Mouse (Mus musculus) skeletal muscle tissue, adult 2 months (tissue): Measurements from ENCODE around the gene Rab31.

ENCODE experiments used
- DNase-seq: peaks from one replicate; pipeline ENCODE4 v3.0.0-alpha.2; 2012; ENCODE audit warnings: low read depth, low spot score

Rab31 gene

DNA sequence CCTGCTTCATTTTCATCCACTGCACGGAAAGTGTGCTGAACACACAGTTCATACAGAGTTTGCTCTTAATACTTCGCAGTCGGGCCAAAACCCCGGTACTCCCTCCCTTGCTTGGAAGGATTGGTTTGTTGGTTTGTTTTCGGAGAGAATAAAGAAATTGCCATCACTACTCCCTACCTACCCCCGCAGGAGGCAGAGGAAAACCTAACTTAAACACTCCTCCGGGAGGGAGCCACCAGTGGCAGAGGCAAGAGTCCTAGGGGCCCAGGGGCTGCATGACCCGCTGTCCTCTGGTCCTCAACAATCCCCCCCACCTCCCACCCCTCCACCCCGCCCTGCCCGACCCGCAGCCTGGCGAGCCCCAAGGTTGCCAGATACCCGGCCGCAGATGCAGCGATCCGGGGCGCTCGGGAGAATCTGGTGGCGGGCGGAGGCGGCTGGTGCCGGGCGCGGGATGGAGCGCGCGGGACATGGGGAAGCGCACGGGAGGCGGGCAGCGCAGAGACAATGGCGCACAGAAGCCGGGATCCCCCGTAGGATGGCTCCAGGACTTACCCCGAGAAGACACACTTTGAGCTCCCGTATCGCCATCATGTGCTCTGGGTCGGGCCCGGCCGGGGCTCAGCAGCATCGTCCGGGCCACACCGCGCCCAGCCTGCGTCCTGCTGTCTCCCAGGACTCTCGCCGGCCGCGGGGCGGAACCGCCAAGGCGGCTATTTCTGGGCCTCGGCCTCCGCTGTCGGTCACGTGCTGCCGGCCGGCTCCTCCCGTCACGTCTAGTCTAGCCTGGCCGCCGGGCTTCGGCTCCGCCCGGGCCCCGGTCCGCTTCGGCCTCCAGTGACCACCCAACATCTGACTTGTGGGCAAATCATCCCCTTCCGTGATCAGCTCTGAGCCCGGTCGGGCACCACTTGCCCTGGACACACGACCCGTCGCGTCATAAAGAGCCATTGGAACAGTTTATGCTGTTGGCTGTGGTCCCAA, at the start of gene Rab31:
Gene Rab31 (minus strand): TSS at position 802 of the 984 bp plus-strand sequence.
- DNase-seq: peak; percentile 69

DNA sequence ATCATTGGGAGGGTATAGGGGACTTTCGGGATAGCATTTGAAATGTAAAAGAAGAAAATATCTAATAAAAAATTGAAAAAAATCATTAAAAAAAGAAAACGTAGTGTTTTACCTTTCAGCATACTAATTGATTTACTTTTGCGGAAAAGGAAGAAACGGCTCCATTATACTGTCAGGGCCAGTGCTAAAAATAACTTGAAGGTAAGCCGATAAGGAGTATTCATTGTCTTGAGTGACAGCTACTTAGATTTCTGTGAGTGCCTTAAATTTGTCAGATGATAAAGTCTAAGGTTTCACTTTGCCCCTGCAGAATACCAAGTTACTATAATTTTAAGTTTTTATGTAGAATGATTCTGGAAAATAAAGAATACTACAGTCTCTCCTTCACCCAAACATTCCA, 47.6 kb upstream of the Rab31 start:
- no peak for DNase-seq

DNA sequence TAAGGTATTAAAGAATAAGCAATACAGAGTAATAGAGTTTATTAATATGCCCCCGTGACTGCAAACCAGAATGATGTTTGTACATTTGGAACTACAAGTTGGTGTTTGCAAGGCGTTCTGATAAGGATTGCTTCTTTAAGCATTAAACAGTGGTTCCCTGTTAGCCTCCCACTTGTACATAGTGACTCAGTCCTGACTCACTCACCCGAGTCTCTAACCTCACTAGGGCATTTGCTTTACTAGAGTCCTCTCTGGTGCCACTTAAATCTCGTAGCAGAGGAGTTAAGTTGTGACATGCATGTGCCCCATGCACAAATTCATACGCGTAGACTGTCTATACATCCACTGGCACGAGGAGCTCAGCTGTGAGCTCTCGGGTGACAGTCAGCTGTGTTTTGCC, 41.2 kb upstream of the Rab31 start:
- DNase-seq: no peak

DNA sequence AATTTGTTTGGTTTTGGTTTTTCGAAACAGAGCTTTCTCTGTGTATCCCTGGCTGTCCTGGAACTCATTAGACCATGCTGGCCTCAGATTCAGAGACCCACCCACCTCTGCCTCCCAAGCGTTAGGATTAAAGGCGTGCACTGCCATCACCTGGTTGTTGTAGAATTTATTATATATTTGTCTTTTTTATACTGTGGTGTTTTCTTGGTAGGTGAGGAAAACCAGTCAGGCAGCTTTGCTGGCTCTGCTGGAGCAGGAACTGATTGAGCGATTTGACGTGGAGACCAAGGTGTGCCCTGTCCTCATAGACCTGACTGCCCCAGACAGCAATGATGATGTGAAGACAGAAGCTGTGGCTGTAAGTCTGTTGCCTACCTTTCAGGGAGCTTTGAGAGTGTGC, 38.5 kb upstream of the Rab31 start:
- DNase-seq: no peak

DNA sequence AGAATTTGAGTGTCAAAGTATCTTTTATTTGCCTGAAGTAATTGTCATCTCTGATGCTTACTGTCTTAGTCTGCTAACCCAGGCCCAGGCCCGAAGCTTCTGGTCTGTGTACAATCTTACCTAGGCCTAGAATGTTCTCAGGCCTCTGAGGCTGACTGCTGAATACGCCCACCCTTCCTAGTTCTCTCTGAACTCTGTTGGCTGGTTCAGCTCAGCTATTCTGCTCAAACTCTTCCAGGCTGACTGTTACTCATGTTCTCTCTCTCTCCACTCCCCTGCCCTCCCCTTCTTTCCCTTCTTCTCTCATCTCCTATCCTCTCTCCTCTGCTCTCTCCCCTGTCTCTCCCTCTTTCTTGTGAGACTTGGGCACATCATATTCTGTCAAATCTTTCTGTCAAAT, 33.9 kb upstream of the Rab31 start:
- DNase-seq: no peak

DNA sequence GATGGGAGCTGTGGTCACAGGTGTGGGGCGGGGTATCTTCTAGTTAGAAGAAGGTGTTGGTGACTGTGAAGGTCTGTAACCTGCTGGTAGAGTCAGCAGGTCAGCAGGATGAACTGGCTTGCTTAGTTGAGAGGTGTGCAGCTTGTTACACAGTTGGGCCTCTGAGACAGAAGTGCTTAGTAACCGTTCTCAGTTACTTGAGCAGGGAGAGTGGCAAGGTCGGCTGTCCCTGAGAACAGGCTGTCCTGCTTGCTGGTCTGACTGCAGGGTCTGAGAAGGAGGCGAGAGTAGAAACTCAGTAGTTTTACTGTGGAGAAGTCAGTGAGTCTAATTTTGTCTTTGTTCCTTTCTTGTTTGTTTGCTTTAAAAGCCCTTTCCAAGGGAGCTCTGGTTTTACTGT, 33.4 kb upstream of the Rab31 start:
- peak; percentile 62 for DNase-seq

DNA sequence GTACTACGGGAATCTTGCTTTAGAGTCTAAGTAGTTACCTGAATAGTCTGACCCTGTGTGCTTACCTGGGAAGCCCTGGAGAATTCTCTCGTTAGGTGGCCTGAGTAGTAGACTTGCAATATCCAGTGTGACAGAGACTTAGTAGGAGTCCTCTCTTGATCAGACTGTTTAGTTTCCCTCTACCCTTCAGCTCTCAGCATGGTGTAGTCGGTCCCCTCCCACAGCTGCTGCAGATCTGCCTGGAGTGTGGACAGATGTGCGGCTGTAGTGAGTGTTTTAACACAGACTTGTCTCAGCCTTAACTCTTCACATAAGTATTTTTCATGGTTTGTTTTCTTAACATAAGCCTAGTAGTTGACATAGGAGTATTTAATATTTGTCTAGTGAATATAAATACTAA, 29.5 kb upstream of the Rab31 start:
- DNase-seq: no peak

DNA sequence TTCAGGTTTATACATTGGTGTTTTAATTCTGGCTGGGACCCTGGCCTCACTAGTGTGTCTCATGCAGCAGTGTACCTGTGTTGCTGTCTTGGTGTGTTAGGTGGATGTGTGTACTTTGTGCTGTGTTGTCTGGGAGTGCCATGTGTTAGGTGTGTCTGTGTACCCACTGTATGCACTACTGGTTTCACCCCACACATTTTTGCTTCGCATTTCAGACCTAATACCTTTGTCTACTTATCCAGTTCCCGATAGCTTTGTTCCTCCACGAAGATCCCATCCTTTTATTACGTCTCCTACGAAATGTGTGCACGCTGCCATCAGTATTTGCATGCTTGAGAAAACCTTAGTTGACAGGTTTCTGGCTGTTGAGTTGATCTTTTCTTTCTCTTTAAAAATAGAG, 27.9 kb upstream of the Rab31 start:
- no peak for DNase-seq

DNA sequence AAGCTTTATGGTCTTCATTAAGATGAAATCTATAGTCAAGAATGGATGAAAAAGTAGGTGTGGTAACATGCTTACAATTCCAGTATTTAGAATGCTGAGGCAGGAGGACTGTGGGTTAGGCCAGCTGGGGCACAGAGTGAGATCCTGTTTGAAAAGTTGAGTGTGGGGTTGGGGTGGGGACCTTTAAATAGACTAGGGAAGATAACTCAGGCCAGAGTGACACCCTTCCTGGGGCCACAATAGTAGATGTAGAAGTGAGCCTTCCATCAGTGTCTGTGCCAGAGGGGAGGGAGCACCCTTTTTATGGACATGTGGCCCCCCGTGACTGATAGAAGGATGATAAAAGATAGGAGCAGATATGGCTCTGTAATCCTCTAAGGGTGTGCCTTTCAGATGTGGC, 26.8 kb upstream of the Rab31 start:
- no peak for DNase-seq

DNA sequence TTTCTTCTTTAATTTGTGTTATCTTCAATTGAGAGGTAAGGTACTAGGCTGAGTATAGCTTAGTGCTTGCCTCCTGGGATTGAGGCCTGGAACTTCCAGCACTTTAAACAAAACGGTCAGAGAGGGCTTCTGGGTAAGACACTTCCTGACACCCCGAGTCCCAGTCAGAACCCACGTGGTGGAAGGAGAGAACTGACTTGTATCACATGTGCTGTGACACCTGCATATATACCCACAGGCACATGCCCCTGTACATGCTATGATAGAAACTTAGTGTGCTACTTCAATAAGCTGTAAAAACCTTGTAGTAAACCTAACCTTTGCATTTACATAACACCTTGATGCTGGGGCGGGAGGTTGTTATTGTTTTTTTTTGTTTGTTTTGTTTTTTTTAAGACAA, 25.9 kb upstream of the Rab31 start:
- DNase-seq: no peak

DNA sequence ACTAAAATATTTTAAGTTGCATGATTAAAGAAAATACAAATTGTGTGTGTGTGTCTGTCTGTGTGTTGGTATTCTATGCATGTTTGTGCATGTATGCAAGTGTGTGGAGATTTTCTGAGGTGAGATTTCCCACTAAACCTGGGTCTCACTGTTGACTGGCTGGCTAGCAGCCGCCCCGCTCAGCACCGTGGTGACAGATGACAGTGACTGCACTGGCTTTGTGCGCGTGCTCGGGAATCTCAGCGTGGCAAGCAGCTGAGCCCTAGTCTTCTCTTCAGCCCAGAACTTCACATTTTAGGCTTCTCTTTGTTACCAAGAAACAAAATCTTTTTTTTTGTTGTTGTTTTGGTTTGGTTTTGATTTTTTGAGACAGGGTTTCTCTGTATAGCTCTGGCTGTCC, 23.5 kb upstream of the Rab31 start:
- DNase-seq: no peak

DNA sequence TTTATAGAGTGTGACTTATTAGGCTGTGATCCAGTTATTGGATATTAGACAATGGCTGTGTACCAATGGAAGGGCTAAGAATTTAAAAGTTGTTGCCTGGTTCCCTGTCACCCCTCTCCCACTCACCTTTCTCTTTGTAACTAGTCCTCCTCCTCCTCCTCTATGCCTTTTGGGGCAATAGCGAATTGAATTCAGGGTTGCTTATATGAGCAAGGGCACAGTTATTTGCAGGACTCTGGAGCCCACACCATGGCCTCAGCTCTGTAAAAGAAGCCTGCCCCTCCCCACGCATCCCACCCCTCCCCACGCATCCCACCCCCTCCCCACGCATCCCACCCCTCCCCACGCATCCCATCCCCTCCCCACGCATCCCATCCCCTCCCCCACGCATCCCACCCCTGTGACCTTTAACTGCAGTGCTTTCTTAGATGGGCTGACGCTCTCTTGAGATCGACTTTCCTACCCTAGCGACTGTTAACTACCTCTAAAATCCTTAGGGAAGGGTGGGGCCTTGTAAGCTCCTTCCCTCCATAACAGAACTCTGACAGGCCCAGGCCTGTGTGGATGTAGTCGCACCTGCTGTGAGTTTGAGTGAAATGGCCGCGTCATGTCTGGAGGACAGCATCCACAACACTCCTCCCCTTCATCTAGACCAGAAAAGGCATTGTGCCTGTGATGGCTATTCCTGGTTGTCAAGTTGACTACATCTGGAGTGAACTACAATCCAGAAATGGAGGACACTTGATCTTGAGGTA, 21.7 kb upstream of the Rab31 start:
- no peak for DNase-seq

DNA sequence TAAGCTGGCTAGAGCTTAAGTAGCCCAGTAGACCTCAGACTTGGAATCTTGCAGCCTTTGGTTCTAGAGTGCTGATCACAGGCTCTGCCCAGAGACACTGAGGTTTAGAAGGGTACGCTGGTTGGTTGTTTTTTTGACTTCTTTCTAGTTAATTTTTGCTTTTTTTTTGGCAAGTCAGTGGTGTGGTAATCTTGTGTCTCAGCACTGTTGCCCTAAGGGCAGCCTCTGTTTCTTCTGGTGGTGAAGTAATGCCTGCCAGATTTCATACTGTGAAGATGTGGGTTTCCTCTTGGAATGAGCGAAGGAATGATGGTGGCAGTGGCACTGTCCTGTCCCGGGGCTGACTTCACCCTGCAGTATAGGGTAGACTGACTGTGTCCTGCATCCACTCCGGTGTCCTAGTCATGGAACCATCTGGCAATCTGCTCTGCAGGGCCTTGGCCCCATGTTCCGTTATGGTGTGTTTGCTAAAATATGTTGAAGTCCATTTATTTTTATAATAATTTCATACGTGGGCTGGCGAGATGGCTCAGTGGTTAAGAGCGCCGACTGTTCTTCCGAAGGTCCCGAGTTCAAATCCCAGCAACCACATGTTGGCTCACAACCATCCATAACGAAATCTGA, 20.9 kb upstream of the Rab31 start:
- no peak for DNase-seq

DNA sequence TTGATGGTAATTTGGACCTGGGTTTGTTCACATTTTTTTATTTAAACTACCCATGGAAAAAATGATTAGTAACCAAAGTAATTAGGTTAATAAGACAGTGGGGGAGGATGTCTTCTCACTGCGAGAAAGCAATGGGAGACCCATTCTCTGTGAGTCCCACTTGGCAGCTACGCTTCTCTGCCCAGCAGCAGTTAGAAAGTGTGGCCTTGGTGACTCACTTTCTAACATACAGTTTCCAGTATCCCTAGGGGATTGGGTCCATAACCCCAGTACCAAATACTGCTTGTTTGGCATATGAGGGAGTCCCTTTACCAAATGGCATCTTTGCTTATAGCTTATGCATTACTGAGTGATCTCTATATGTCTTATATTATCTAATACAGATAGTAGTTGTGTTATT, 18.6 kb upstream of the Rab31 start:
- no peak for DNase-seq

DNA sequence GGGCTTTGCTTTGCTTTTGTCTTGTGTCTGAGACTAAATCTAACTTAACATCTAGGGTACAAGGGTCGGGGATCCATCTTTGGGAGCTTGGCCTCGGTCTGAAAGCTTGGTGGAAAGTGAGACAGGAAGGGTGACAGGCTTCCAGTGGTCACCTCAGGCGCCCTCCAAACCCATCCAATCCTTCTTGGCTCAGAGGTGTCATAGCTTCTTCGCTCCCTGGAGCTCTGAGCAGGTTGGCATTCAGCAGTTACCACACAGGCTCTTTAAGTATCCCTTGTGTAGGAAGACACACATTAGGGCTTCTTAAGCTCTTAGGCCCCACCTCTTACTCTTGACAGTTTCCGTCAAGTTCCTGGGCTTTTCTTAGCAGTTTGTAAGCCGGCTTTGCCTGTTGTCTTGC, 17.0 kb upstream of the Rab31 start:
- DNase-seq: peak; percentile 40

DNA sequence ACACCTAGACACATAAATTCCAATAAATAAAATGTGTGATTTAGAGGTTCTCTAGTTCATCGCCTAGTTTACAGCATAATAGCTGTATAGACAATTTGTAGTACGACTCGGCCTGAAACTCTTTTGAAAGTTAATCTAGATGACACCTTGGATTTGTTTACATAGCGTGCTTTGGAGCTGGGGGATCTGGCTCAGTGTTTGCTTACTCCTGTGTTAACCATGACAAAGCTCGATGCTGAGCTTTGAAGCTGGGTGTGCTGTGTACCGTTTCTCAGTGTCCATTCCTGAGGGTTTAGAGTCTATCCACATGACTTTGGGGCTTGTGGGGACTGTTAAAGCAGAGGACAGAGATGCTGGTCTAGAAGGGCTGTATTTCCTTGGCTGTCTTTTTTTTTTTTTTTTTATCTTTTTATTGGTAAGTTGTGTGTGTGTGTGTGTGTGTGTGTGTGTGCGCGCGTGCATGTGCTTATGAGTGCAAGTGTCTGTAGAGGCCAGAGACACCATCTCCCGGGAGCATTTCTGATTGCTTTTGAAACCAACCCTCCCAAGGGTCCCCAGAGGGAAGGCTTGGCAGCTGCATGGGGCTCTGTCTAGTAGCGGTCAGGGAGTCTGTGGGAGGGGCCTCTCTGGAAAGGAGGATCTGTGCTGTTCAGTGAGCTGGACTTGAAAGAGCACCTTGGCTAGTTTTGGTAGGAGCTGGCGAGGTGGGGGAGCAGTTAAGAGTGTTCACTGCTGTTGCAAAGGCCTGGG, 16.2 kb upstream of the Rab31 start:
- DNase-seq: peak; percentile 57

DNA sequence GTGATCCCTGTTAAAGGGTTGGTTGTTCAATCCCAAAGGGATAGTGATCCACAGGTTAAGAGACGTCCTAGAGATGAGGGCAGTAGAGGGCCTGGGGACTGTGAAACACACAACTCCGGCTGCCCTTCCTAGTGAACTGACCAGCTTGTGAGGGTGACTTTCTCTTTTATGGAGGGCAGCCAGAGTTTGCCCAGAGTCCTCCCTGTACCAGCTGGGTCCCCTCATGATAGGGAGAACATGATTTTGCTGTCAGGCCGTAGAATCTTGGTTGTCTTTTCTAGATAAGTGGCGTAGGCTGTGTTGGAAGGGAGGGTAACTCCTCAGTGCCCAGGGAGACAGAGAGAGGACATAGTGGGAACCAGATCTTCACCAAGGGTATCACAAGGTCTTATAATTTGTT, 14.7 kb upstream of the Rab31 start:
- no peak for DNase-seq

DNA sequence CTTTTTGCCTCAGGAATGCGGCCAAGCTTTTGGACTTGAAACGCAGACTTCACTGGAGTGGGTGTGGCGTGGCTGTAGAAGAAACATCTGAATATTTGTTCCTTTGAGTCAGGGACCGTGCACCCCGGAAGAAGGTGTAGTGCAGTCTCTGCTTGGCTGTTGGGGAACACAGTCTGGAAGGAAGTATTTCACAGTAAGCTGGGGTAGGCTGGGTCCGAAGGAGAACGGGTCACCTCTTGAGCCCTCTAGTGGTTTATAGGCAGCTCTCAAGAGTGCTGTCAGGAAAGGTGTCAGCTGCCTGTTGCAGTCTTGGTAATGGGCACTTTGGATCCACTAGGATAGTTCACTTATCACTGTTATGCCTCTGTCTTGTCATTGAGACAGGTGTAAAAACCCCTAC, 13.7 kb upstream of the Rab31 start:
- no peak for DNase-seq

DNA sequence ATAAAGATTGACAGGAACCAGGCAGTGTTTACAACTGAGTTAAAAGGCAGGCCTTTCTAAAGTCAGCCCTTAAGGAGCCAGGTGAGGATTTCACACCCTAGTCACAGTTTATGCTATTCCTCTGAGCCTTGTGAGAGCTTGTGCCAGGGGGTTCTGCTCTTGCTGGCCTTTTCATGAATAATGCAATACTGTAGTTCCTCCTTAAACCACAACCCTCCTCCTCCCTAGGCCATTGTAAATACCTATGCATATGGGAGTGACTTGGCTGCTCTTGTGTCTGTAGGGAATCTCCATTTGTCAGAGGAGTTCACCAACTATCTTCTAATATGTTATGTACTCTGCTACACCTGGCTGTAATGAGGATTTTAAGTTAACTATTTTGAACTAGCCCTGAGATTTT, 13.2 kb upstream of the Rab31 start:
- DNase-seq: no peak

DNA sequence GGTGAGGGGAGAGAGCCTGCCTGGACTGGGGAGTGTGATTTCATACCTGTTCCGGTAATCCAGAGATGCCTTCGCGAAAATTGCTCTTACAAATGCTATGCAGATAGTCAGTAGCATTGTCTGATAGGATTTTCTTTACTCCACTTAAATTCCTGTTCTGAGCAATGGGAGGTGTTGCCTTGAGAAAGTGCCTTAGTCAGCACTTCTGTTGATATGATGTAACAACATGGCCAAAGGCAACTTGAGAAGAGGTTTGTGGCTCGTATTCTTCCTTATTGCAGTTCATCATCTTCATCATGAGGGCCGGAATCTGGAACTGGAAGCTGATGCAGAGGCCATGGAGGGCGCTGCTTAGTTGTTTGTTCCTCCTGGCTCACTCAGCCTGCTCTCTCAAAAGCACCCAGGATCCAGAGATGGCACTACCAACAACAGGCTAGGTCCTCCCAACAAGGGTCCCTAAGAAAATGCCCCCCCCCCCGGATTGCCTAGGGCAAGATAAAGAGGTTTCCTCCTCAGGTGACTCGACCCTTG, 12.1 kb upstream of the Rab31 start:
- DNase-seq: no peak
